Mouse (Mus musculus) liver, adult 2 months (tissue): ENCODE results near the gene Magi2. TPM values are rescaled to one million over a fixed set of nuclear protein-coding genes. Genes with fewer than 3 reads are reported as not detected.
"Not testable (repeated sequence)": the region's sequence is repeated elsewhere in the genome, so short reads cannot be mapped to it uniquely, and the experiment has no call there.

Experiments
- DNase-seq: peaks from one replicate; pipeline ENCODE4 v3.0.0-alpha.2; 2011; ENCODE audit warnings: low read depth, low spot score; ENCODE audit errors: extremely low read depth
- H3K27ac ChIP-seq: fragments of 200-500 bp; replicated peaks from 2 replicates; pipeline ENCODE4 v1.5.1; 2012; ENCODE audit warnings: low read depth, mild to moderate bottlenecking, control low read depth, inconsistent platforms, low read length; ENCODE audit not compliant: insufficient read depth
- H3K27me3 ChIP-seq: fragments of 200-500 bp; 2 replicates; pipeline ENCODE4 v1.6.1; 2012; ENCODE audit warnings: mild to moderate bottlenecking, moderate library complexity, low read length, inconsistent platforms; ENCODE audit not compliant: control insufficient read depth, insufficient read depth
- H3K36me3 ChIP-seq: fragments of 200-500 bp; 2 replicates; pipeline ENCODE4 v1.6.1; 2012; ENCODE audit warnings: low read length, inconsistent platforms; ENCODE audit not compliant: control insufficient read depth, insufficient read depth
- H3K4me1 ChIP-seq: fragments of 200-500 bp; 2 replicates; pipeline ENCODE4 v1.6.1; 2011; ENCODE audit warnings: low read length; ENCODE audit not compliant: control insufficient read depth, insufficient read depth
- H3K4me3 ChIP-seq: fragments of 200-500 bp; 2 replicates; pipeline ENCODE4 v1.5.1; 2011; ENCODE audit warnings: low read depth, mild to moderate bottlenecking, control low read depth, low read length, moderate library complexity; ENCODE audit not compliant: insufficient read depth
- H3K79me2 ChIP-seq: fragments of 200-500 bp; 2 replicates; pipeline ENCODE4 v1.6.1; 2012; ENCODE audit warnings: inconsistent platforms, mild to moderate bottlenecking, low read length, moderate library complexity; ENCODE audit not compliant: control insufficient read depth, insufficient read depth
- H3K9ac ChIP-seq: fragments of 200-500 bp; 2 replicates; pipeline ENCODE4 v1.6.1; 2012; ENCODE audit warnings: low read depth, mild to moderate bottlenecking, control low read depth, inconsistent platforms, low read length
- CTCF ChIP-seq: fragments of 200-500 bp; IDR thresholded peaks from 2 replicates; pipeline ENCODE4 v1.5.1; 2011; ENCODE audit warnings: low read depth, low read length, control low read depth
- POLR2A ChIP-seq: fragments of 200-500 bp; IDR thresholded peaks from 2 replicates; pipeline ENCODE4 v1.6.1; 2011; ENCODE audit warnings: low read length, control low read depth; ENCODE audit not compliant: insufficient read depth; ENCODE audit errors: extremely low read depth
- WGBS: fragments of 180-500 bp; shearing (Covaris S2); methylation state at CpG from one replicate; pipeline ENCODE4 v1.1.7; 2018; 5-methylcytosine and 5-hydroxymethylcytosine counted together
- polyA plus RNA-seq: library from polyadenylated mRNA; depleted of rRNA; stranded (reverse); fragments of >200 nt; gene quantifications from 2 replicates; pipeline ENCODE4 v1.2.3, GENCODE M21; 2012
- total RNA-seq: library from RNA; depleted of rRNA; stranded (reverse); fragments of >200 nt; gene quantifications from 2 replicates; pipeline ENCODE4 v1.2.3, GENCODE M21; 2014

Gene Magi2
- total and polyA plus RNA-seq, 2 experiments: 0.06 to 0.18 TPM

DNA sequence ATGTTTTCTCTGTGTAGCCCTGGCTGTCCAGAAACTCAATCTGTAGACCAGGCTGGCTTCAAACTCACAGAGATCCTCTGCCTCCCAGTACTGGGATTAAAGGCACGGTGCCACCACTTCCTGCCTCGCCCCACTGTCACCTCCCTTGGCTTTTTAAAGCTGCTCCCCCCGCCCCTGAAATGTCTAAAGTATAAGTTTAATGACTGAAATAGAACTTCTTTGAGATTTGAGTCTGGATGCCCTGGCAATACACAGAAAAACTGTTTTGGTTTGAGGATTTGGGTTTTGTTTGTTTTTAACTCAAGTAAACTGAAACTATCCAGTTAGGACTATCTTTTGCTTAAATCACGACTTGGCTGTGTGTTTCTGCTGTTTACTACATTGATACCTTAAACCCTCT is 1478.0 kb downstream of the Magi2 start:
- no peak for DNase-seq
- no peak overlapping the region for H3K27ac ChIP-seq
- H3K27me3 ChIP-seq: no peaks in the 10 kb centered on the region
- H3K79me2 ChIP-seq: no peaks in the 10 kb centered on the region
- H3K4me1 ChIP-seq: 0 out of 2 replicates have a peak, but pooled peaks cover 3% of the 10 kb centered on the region
- H3K4me3 ChIP-seq: no peak overlapping the region
- TF ChIP-seq POLR2A (no peak), CTCF (no peak)
- H3K36me3 ChIP-seq: no peaks in the 10 kb centered on the region
- H3K9ac ChIP-seq: no peak overlapping the region
- WGBS: 64% methylated on average over 4 of the region's 4 CpGs

DNA sequence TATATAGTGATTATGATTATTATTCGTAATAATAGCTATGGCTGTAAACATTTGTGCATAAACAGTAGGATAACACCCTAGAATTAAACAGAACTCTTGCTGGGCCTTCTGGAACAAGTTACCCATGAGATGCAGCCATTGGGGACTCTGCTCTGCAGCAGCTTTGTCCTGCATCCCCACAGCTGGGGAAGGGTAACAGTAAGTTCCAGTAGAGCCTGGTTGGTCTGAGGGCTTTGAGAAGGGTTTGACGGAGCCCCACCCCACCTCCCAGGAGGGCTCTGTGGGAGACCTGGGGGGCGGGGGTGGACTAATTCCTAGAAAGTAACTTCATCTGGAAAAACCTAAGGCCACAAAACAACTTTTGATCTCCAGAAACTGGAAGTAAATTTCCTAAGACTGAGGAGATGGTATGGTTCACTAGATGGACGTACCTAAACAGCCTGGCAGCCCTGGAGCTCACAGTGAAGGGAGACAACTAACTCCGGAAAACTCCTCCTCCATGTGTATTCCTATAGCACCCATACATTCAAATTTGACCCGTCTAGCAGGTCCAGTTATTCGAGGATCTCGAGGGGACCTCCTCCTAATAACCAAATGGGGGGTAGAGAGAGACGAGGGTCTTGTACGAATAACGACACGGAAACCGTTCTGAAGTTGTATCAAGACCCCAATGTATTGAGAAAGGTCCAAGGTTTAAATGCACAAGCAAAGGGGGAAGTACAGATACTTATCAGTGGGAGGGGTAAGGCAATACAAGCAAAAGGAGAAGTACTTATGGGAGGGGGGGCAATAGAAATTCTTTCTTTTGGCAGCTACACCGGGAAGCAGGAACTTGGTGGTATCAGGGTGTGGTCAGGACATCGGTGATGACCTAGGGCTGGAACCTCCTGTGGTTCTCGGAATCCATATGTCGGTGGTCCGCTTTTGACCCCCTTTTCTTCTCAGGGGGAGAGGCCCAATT is 1479.8 kb downstream of the Magi2 start:
- not testable (repeated sequence) for H3K27me3 ChIP-seq, DNase-seq, H3K4me1 ChIP-seq, H3K36me3 ChIP-seq, H3K9ac ChIP-seq, H3K27ac ChIP-seq, H3K79me2 ChIP-seq, H3K4me3 ChIP-seq
- WGBS: 93% methylated on average over 14 of the region's 18 CpGs

DNA sequence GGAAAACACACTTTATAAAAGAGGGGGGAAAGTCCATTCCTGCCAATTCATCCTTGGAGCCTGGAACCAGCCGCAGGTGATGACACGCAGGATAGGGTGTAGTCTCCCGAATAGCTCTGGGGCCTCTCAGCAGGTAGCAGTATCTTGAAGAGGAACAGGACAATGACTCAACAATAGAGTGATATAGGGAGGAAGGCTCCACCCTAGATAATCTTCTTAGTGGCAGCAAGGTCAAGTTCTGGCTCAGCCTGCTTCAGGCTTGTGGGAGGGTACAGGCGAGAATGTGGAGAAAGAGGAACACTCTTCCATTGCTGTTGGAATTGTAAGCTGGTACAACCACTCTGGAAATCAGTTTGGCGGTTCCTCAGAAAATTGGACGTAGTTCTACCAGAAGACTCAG is 1484.0 kb downstream of the Magi2 start:
- not testable (repeated sequence) for H3K27ac ChIP-seq, H3K9ac ChIP-seq, H3K4me3 ChIP-seq, H3K4me1 ChIP-seq, H3K27me3 ChIP-seq, H3K79me2 ChIP-seq, DNase-seq, H3K36me3 ChIP-seq
- WGBS: 72% methylated on average over 6 of the region's 6 CpGs

DNA sequence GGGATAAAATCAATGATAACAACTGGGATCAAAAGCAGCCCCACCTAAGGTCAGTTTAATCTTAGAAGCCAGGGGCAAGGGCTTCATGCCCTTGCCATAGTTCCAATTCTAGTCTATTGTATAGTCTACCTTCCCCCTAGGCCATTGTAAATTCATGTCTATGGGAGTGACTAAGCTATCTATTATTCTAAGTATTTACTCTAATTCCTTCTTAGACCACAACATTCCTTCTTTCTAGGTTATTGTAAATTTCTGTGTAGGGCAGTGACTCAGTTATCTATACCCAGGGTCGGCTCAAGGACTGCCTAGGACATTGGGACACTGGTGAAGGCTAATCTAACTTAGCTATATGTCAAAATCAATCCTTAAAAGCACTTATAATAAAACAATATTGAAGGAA is 1487.8 kb downstream of the Magi2 start:
- whole genome bisulfite sequencing: 91% methylated on average over 1 of the region's 1 CpGs
- not testable (repeated sequence) for H3K4me1 ChIP-seq, H3K4me3 ChIP-seq, H3K27ac ChIP-seq, H3K36me3 ChIP-seq, H3K79me2 ChIP-seq, DNase-seq, H3K9ac ChIP-seq, H3K27me3 ChIP-seq

DNA sequence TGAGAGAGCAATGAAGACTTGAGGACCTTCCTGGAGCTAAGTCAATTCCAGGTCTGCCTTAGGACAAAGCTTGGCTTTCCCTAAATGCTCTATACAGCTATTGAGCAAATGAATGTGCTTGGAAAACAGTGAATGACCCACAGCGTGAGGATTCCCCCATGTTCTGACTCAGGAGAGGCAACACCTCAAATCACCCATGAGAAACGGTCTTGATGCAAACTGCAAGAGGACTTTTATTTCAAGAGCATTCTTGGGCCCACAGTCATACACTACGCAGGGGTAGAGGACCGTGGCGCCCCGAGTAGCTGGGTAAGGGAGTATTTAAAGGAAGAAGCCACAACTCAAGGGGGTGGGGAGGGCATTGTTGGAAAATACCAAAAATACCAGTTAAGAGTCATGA is 1489.1 kb downstream of the Magi2 start:
- not testable (repeated sequence) for H3K27ac ChIP-seq, H3K79me2 ChIP-seq, DNase-seq, H3K36me3 ChIP-seq, H3K4me3 ChIP-seq, H3K9ac ChIP-seq, H3K4me1 ChIP-seq, H3K27me3 ChIP-seq
- 96% methylated on average over 6 of the region's 6 CpGs for WGBS

DNA sequence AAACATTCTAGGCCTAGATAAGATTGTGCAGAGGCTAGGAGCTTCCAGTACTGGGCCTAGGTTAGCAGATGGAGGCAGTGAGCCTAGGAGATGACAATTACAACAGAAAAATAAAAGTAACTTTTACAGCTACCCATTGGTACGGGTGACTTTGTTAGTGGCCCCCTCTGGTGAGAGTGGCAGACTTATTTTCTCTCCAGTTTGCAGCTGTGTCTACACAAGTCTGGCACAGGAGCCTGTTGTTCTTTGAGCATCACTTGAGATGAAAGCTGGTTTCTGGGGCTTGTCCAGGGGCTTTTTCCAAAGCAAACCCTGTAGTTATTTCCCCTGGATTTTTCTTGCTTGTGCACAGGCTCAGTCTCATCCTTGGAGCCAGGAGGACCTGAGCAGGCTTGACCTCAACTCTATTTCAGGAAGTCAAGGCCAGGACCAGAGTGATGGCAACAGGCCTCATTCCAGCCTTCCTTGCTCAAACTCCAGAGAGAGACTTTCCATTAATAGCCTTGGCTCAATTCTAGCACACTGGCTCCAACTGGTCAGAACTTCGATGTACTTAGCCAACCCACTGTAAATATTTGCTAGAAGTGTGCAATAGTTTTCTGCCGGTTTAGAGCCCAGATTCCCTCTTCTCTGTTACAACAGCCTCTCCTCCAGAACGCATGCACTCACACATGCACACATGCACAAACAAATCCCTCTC is 1493.5 kb downstream of the Magi2 start:
- Histone ChIP-seq H3K79me2 (no peaks in the 10 kb centered on the region), H3K9ac (no peak overlapping the region), H3K27me3 (no peaks in the 10 kb centered on the region), H3K4me1 (peaks cover 5% of the 10 kb centered on the region), H3K4me3 (no peak overlapping the region), H3K27ac (no peak overlapping the region), H3K36me3 (no peaks in the 10 kb centered on the region)
- WGBS: 14% methylated on average over 4 of the region's 4 CpGs
- TF ChIP-seq CTCF (no peak), POLR2A (no peak)
- peak; percentile 99 for DNase-seq

DNA sequence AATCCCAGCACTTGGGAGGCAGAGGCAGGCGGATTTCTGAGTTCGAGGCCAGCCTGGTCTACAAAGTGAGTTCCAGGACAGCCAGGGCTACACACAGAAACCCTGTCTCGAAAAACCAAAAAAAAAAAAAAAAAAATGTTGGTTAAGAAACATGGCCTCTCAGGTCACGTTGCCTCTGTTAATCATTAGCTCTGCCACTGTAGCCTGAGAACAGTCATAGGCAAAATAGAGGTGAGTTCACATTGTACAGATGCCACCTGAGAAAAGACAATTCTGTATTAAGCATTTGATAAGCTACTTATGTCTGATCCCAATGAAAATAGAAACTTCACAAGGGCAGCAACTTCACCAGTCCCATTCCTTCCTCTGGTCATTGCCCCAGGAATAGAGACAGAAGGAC is 1496.4 kb downstream of the Magi2 start:
- not testable (repeated sequence) for H3K4me1 ChIP-seq, H3K36me3 ChIP-seq, H3K79me2 ChIP-seq, H3K27ac ChIP-seq, H3K9ac ChIP-seq, H3K27me3 ChIP-seq, H3K4me3 ChIP-seq
- WGBS: 35% methylated on average over 4 of the region's 4 CpGs
- DNase-seq: peak; percentile 85
